Mouse (Mus musculus): ENCODE measurements around the gene Riox1. TPM values are rescaled to one million over a fixed set of nuclear protein-coding genes. Genes with fewer than 3 reads are reported as not detected.
"Not testable (repeated sequence)": the region's sequence is repeated elsewhere in the genome, so short reads cannot be mapped to it uniquely, and the experiment has no call there.

The Riox1 gene
- polyA plus RNA-seq, 1 experiment = 15.2 TPM

DNA sequence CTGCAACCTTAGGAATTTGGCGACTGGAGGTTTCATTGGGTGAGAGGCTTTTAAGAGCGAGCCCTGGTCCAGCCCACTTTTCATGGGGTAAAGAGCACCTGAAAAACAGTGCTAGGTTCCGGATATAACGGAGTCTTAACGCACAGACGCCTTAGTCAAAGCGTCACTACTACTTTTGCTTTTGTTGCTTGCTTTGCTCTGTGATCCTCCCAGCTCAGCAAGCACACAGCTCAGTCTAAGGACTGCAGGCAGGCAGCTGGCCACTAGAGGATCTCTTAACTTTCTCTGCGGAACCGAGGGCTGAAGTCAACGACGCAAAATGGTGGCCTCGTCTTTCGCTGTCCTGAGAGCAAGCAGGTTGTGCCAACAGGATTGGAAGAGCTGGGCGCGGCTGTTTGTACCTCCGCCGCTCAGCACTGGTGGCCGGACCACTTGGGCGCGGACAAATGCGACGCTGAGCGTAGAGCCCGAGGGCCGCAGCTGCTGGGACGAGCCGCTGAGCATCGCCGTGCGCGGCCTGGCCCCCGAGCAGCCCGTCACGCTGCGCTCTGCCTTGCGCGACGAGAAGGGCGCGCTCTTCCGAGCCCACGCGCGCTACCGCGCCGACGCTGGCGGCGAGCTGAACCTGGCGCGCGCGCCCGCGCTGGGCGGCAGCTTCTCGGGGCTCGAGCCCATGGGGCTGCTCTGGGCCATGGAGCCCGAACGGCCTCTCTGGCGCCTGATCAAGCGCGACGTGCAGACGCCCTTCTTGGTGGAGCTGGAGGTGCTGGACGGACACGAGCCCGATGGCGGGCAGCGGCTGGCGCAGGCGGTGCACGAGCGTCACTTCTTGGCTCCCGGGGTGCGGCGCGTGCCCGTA is 37.4 kb downstream of the Riox1 start, which contains the start of gene Acot2:
Acot2 (plus strand) TSS at position 279 of the 859 bp plus-strand sequence.
- Histone ChIP-seq H3K27ac (ENCODE audit: control insufficient read depth, insufficient read depth, low read depth, low read length, poor library complexity) (peak within 1 kb of the TSS; percentile 99), H3K4me3 (replicated peaks; ENCODE audit: control insufficient read depth, low read depth, low read length) (peak within 1 kb of the TSS; percentile 76), H3K4me1 (ENCODE audit: control insufficient read depth, insufficient read depth, low read length) (no peaks in the 10 kb centered on the region)
- peak; percentile 39; the same call in 1 of the 2 replicates for TF ChIP-seq POLR2A (IDR thresholded peaks at IDR 0.05; ENCODE audit: borderline replicate concordance, control insufficient read depth, low read depth, low read length)
- peak; percentile 57 for TF ChIP-seq CTCF (IDR thresholded peaks at IDR 0.05; ENCODE audit: control insufficient read depth, insufficient read depth, low read length)
- WGBS = under 1% methylated on average over 80 of the region's 80 CpGs

DNA sequence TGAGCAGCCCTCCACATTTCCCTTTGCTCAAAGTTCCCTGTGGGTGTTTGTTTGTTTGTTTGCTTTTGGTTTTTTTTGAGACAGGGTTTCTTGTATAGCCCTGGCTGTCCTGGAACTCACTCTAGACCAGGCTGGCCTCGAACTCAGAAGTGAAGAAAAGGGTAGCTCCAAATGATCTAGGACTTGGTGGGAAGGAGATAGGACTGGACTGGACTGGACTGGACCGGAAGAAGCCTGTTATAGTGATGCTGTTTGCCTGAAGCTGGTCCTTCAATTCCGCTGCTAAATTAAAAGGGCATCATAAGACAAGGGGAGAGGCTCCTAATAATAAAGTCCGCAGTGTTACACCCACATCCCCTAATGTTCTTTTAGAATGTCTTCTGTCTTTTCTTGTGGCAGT is 38.1 kb downstream of the Riox1 start:
- H3K27ac ChIP-seq (ENCODE audit: control insufficient read depth, insufficient read depth, low read depth, low read length, poor library complexity) = peak overlapping the region; percentile 99
- TF ChIP-seq CTCF (IDR thresholded peaks at IDR 0.05; ENCODE audit: control insufficient read depth, insufficient read depth, low read length) (no peak), POLR2A (IDR thresholded peaks at IDR 0.05; ENCODE audit: borderline replicate concordance, control insufficient read depth, low read depth, low read length) (no peak)
- H3K4me3 ChIP-seq (replicated peaks; ENCODE audit: control insufficient read depth, low read depth, low read length) = peak overlapping the region; percentile 76
- H3K4me1 ChIP-seq (ENCODE audit: control insufficient read depth, insufficient read depth, low read length) = no peaks in the 10 kb centered on the region
- 48% methylated on average over 4 of the region's 4 CpGs for WGBS

DNA sequence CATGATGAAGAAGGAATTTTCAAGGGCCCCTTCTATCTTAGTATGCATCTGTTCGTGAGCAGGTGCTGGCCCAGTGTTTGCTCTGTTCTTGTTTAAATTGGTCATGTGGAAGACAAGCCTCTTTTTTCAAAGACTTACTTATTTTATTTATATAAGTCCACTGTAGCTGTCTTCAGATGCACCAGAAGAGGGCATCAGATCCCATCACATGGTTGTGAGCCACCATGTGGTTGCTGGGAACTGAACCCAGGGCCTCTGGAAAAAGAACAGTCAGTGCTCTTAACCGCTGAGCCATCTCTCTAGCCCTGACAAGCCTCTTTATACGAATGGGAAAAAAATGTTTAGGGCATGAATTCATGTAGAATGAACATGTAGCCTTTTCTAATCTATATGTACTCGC is 39.0 kb downstream of the Riox1 start:
- no peak overlapping the region for H3K4me3 ChIP-seq (replicated peaks; ENCODE audit: control insufficient read depth, low read depth, low read length)
- H3K27ac ChIP-seq (ENCODE audit: control insufficient read depth, insufficient read depth, low read depth, low read length, poor library complexity) = no peak overlapping the region
- H3K4me1 ChIP-seq (ENCODE audit: control insufficient read depth, insufficient read depth, low read length) = no peaks in the 10 kb centered on the region
- 88% methylated on average over 4 of the region's 4 CpGs for WGBS
- TF ChIP-seq POLR2A (IDR thresholded peaks at IDR 0.05; ENCODE audit: borderline replicate concordance, control insufficient read depth, low read depth, low read length) (no peak), CTCF (IDR thresholded peaks at IDR 0.05; ENCODE audit: control insufficient read depth, insufficient read depth, low read length) (no peak)

DNA sequence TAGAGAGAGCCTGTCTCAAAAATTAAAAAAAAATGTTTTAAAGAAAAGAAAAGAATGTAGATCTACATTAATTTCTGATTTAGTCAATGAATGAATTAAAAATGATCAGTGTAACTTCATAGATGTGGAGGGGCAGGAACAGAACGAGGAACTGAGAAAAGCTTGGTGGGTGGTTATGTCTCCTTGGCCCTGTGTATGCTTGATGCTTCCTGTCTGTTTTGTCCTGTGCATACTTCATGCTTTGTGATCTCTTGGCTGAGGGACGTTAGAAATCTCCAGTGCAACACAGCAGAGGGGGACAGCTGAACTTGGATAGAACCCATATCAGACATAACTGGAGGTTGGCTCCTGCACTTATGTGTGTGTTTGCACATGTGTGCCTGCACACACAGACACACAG is 46.8 kb downstream of the Riox1 start:
- Histone ChIP-seq H3K27ac (ENCODE audit: control insufficient read depth, insufficient read depth, low read depth, low read length, poor library complexity) (no peak overlapping the region), H3K4me1 (ENCODE audit: control insufficient read depth, insufficient read depth, low read length) (peaks cover 2% of the 10 kb centered on the region), H3K4me3 (replicated peaks; ENCODE audit: control insufficient read depth, low read depth, low read length) (no peak overlapping the region)
- no peak for TF ChIP-seq POLR2A (IDR thresholded peaks at IDR 0.05; ENCODE audit: borderline replicate concordance, control insufficient read depth, low read depth, low read length)
- TF ChIP-seq CTCF (IDR thresholded peaks at IDR 0.05; ENCODE audit: control insufficient read depth, insufficient read depth, low read length) = no peak
- WGBS = 26% methylated on average over 2 of the region's 2 CpGs

DNA sequence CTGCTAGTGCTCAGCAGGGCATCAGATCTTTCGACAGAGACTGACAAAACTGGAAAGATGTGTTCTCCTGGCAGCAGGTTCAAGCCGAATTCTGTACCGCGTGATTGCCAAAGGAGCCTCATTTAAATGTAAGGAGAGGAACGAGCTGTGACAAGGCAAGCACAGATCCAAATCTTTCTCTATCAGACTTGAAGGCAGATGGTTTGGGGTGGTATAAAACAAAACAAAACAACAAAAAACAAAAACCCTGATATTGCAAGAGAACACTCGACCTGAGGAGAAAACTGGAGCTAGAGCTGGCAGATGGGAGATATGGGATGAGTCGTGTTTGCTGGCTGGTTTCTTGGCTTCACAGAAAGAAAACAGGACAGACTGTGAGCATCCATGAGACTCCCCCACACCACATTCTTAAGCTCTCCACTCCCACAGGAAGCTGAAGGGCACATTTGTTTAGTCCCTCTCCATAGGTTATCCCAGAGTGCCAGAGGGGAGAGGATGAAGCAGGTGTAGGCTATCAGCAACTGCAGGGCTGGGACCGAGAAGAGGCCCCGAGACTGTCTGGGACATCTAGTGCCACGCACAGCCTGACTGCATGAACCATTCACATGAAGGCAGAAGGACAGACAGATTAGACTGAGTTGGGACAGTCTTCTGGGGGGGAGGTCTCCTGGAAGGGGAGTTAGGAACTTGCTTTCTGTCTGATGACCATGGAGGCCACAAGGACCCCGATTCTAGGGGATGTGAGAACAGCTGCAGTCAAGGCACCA is 48.1 kb downstream of the Riox1 start:
- H3K27ac ChIP-seq (ENCODE audit: control insufficient read depth, insufficient read depth, low read depth, low read length, poor library complexity) = no peak overlapping the region
- WGBS = 62% methylated on average over 11 of the region's 11 CpGs
- peaks cover 2% of the 10 kb centered on the region for H3K4me1 ChIP-seq (ENCODE audit: control insufficient read depth, insufficient read depth, low read length)
- TF ChIP-seq POLR2A (IDR thresholded peaks at IDR 0.05; ENCODE audit: borderline replicate concordance, control insufficient read depth, low read depth, low read length) (no peak), CTCF (IDR thresholded peaks at IDR 0.05; ENCODE audit: control insufficient read depth, insufficient read depth, low read length) (no peak)
- H3K4me3 ChIP-seq (replicated peaks; ENCODE audit: control insufficient read depth, low read depth, low read length) = no peak overlapping the region

DNA sequence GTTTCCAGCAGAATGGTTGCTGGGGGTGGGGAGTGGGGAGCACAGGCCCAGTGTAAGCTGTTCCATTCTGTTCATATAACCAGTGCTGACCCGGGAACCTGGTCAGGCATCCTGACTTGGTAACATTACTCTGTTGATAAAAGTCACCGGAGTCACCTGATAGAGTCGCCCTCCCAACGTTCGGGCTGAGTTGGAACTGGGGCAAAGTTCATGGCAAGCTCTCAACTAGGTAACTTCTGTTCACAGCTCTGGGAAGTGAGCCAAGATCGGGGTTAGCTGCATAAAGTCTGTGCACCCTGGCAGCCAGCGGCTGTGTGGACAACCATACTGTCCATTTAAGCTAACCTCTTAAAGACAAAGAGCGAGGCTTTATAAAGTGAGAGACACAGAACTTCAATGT is 48.8 kb downstream of the Riox1 start:
- not testable (repeated sequence) for H3K4me1 ChIP-seq (ENCODE audit: control insufficient read depth, insufficient read depth, low read length); H3K27ac ChIP-seq (ENCODE audit: control insufficient read depth, insufficient read depth, low read depth, low read length, poor library complexity); H3K4me3 ChIP-seq (replicated peaks; ENCODE audit: control insufficient read depth, low read depth, low read length)
- WGBS = 20% methylated on average over 8 of the region's 8 CpGs

DNA sequence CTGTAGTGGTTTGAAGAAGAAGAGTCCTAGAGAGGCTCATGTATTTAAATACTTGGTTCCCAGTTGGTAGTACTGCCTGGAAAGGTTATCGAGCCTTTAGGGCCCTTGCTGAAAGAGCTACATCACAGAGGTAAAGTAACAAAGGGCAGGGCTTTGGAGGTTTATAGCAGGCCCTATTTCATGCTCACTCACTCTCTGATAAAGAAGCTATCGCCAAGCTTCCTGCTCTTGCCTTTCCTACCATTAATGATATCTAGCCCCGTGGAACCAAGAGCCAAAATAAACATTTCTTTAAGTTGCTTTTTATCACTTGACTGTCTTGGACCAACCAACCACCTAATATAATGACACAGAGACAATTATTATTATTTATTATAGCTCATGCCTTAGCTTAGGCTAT is 50.0 kb downstream of the Riox1 start:
- H3K4me1 ChIP-seq (ENCODE audit: control insufficient read depth, insufficient read depth, low read length) = peaks cover 2% of the 10 kb centered on the region
- TF ChIP-seq CTCF (IDR thresholded peaks at IDR 0.05; ENCODE audit: control insufficient read depth, insufficient read depth, low read length) = no peak
- TF ChIP-seq POLR2A (IDR thresholded peaks at IDR 0.05; ENCODE audit: borderline replicate concordance, control insufficient read depth, low read depth, low read length) = no peak
- WGBS = 65% methylated on average over 3 of the region's 3 CpGs
- no peak overlapping the region for H3K27ac ChIP-seq (ENCODE audit: control insufficient read depth, insufficient read depth, low read depth, low read length, poor library complexity)
- no peak overlapping the region for H3K4me3 ChIP-seq (replicated peaks; ENCODE audit: control insufficient read depth, low read depth, low read length)

Other genes with a start within 250 kb of the Riox1 start
- gene Papln, start 187.0 kb upstream of the Riox1 start, polyA plus RNA-seq (2011; ENCODE audit: insufficient read depth, insufficient read length, low replicate concordance, missing spikeins) = 0.23 and 0.65 TPM in 2 replicates
- gene Numb, start 28.7 kb upstream of the Riox1 start, polyA plus RNA-seq (2011; ENCODE audit: insufficient read depth, insufficient read length, low replicate concordance, missing spikeins) = 6.0 and 15.1 TPM in 2 replicates
- gene Heatr4, start 34.2 kb downstream of the Riox1 start, polyA plus RNA-seq (2011; ENCODE audit: insufficient read depth, insufficient read length, low replicate concordance, missing spikeins) = not detected in 2 replicates
- gene Acot2, start 37.3 kb downstream of the Riox1 start, polyA plus RNA-seq (2011; ENCODE audit: insufficient read depth, insufficient read length, low replicate concordance, missing spikeins) = 1.2 and 3.5 TPM in 2 replicates
- gene Acot1, start 58.9 kb downstream of the Riox1 start, polyA plus RNA-seq (2011; ENCODE audit: insufficient read depth, insufficient read length, low replicate concordance, missing spikeins) = 4.9 and 15.5 TPM in 2 replicates
- gene Acot4, start 87.8 kb downstream of the Riox1 start, polyA plus RNA-seq (2011; ENCODE audit: insufficient read depth, insufficient read length, low replicate concordance, missing spikeins) = 0.32 and 2.4 TPM in 2 replicates
- not detected in 2 replicates for gene Gm49366, start 88.3 kb downstream of the Riox1 start, polyA plus RNA-seq (2011; ENCODE audit: insufficient read depth, insufficient read length, low replicate concordance, missing spikeins)
- not detected in 2 replicates for gene Acot3, start 101.5 kb downstream of the Riox1 start, polyA plus RNA-seq (2011; ENCODE audit: insufficient read depth, insufficient read length, low replicate concordance, missing spikeins)
- gene Acot5, start 118.7 kb downstream of the Riox1 start, polyA plus RNA-seq (2011; ENCODE audit: insufficient read depth, insufficient read length, low replicate concordance, missing spikeins) = not detected in 2 replicates
- 0.62 and 0.75 TPM in 2 replicates for gene Acot6, start 150.0 kb downstream of the Riox1 start, polyA plus RNA-seq (2011; ENCODE audit: insufficient read depth, insufficient read length, low replicate concordance, missing spikeins)
- gene Dnal1, start 163.8 kb downstream of the Riox1 start, polyA plus RNA-seq (2011; ENCODE audit: insufficient read depth, insufficient read length, low replicate concordance, missing spikeins) = 0.60 and 1.7 TPM in 2 replicates
- 1.8 and 2.8 TPM in 2 replicates for gene Pnma1, start 197.9 kb downstream of the Riox1 start, polyA plus RNA-seq (2011; ENCODE audit: insufficient read depth, insufficient read length, low replicate concordance, missing spikeins)